Mouse (Mus musculus): ENCODE results near the gene Spire2. TPM values are rescaled to one million over a fixed set of nuclear protein-coding genes. Genes with fewer than 3 reads are reported as not detected.
A peak's percentile ranks its signal among the peaks of the same experiment; 100 is the strongest.
"Not testable (repeated sequence)": the region's sequence is repeated elsewhere in the genome, so short reads cannot be mapped to it uniquely, and the experiment has no call there.

Spire2 gene
- polyA plus RNA-seq (2015; fragmentation: Nextera tagmentation; extraction: Ambion mirVana) = 35.9 and 40.2 TPM in 2 replicates

- ATAC-seq (ENCODE audit: low read depth) = peak; percentile 92
- H3K27me3 ChIP-seq = no peaks in the 10 kb centered on the region
- H3K36me3 ChIP-seq = no peaks in the 10 kb centered on the region
- H3K4me1 ChIP-seq (replicated peaks) = peaks cover 36% of the 10 kb centered on the region
- WGBS = under 1% methylated on average over 80 of the region's 85 CpGs
- peak within 1 kb of the TSS; percentile 96 for H3K27ac ChIP-seq (replicated peaks)
- peak within 1 kb of the TSS; percentile 85 for H3K4me3 ChIP-seq
- H3K9me3 ChIP-seq = no peaks in the 10 kb centered on the region
- H3K9ac ChIP-seq = peak within 1 kb of the TSS; percentile 94
- peak within 1 kb of the TSS; percentile 63 for H3K4me2 ChIP-seq
Observed at GRCm38 (mm10) chr8:123332262-123333090, at the start of gene Spire2. TSS of gene Spire2 (plus strand) at chr8:123332713.

GRCm38 (mm10) chr8:123282994-123283393, 49.5 kb upstream of the Spire2 start:
- H3K4me3 ChIP-seq; H3K36me3 ChIP-seq; H3K27ac ChIP-seq (replicated peaks); ATAC-seq (ENCODE audit: low read depth); H3K4me1 ChIP-seq (replicated peaks); H3K9ac ChIP-seq; H3K4me2 ChIP-seq; H3K27me3 ChIP-seq; H3K9me3 ChIP-seq: not testable (repeated sequence)
- WGBS = 96% methylated on average over 5 of the region's 6 CpGs

GRCm38 (mm10) chr8:123283991-123284390, 48.5 kb upstream of the Spire2 start:
- H3K4me2 ChIP-seq = no peak overlapping the region
- no peak overlapping the region for H3K27ac ChIP-seq (replicated peaks)
- ATAC-seq (ENCODE audit: low read depth) = no peak
- H3K27me3 ChIP-seq = no peaks in the 10 kb centered on the region
- 95% methylated on average over 7 of the region's 7 CpGs for WGBS
- no peaks in the 10 kb centered on the region for H3K9me3 ChIP-seq
- H3K4me1 ChIP-seq (replicated peaks) = no peaks in the 10 kb centered on the region
- H3K4me3 ChIP-seq = no peak overlapping the region
- no peak overlapping the region for H3K9ac ChIP-seq
- no peaks in the 10 kb centered on the region for H3K36me3 ChIP-seq

GRCm38 (mm10) chr8:123284493-123284892, 48.0 kb upstream of the Spire2 start:
- H3K36me3 ChIP-seq = no peaks in the 10 kb centered on the region
- no peak overlapping the region for H3K4me3 ChIP-seq
- 88% methylated on average over 5 of the region's 5 CpGs for WGBS
- H3K4me2 ChIP-seq = no peak overlapping the region
- no peaks in the 10 kb centered on the region for H3K9me3 ChIP-seq
- no peaks in the 10 kb centered on the region for H3K4me1 ChIP-seq (replicated peaks)
- H3K27me3 ChIP-seq = no peaks in the 10 kb centered on the region
- ATAC-seq (ENCODE audit: low read depth) = no peak
- H3K27ac ChIP-seq (replicated peaks) = no peak overlapping the region
- no peak overlapping the region for H3K9ac ChIP-seq

- H3K27ac ChIP-seq (replicated peaks) = no peak overlapping the region
- no peak overlapping the region for H3K4me3 ChIP-seq
- WGBS = 94% methylated on average over 17 of the region's 17 CpGs
- no peaks in the 10 kb centered on the region for H3K27me3 ChIP-seq
- no peak overlapping the region for H3K4me2 ChIP-seq
- no peaks in the 10 kb centered on the region for H3K9me3 ChIP-seq
- no peaks in the 10 kb centered on the region for H3K4me1 ChIP-seq (replicated peaks)
- ATAC-seq (ENCODE audit: low read depth) = no peak
- no peak overlapping the region for H3K9ac ChIP-seq
- no peaks in the 10 kb centered on the region for H3K36me3 ChIP-seq
Observed at GRCm38 (mm10) chr8:123287362-123287761, 45.2 kb upstream of the Spire2 start.

- Histone ChIP-seq H3K9me3 (no peaks in the 10 kb centered on the region), H3K9ac (no peak overlapping the region), H3K27ac (replicated peaks) (no peak overlapping the region), H3K4me1 (replicated peaks) (no peaks in the 10 kb centered on the region), H3K4me2 (no peak overlapping the region), H3K36me3 (no peaks in the 10 kb centered on the region), H3K27me3 (no peaks in the 10 kb centered on the region), H3K4me3 (no peak overlapping the region)
- WGBS = 84% methylated on average over 4 of the region's 4 CpGs
- no peak for ATAC-seq (ENCODE audit: low read depth)
Observed at GRCm38 (mm10) chr8:123290166-123290565, 42.3 kb upstream of the Spire2 start.

GRCm38 (mm10) chr8:123290679-123291078, 41.8 kb upstream of the Spire2 start:
- Histone ChIP-seq H3K9ac (no peak overlapping the region), H3K4me2 (no peak overlapping the region), H3K27me3 (no peaks in the 10 kb centered on the region), H3K4me3 (no peak overlapping the region), H3K27ac (replicated peaks) (no peak overlapping the region), H3K4me1 (replicated peaks) (no peaks in the 10 kb centered on the region), H3K9me3 (no peaks in the 10 kb centered on the region), H3K36me3 (no peaks in the 10 kb centered on the region)
- 94% methylated on average over 8 of the region's 8 CpGs for WGBS
- ATAC-seq (ENCODE audit: low read depth) = no peak

GRCm38 (mm10) chr8:123291716-123292115, 40.8 kb upstream of the Spire2 start:
- no peaks in the 10 kb centered on the region for H3K27me3 ChIP-seq
- no peaks in the 10 kb centered on the region for H3K9me3 ChIP-seq
- WGBS = 95% methylated on average over 8 of the region's 8 CpGs
- no peak for ATAC-seq (ENCODE audit: low read depth)
- H3K27ac ChIP-seq (replicated peaks) = no peak overlapping the region
- H3K9ac ChIP-seq = no peak overlapping the region
- H3K4me1 ChIP-seq (replicated peaks) = no peaks in the 10 kb centered on the region
- H3K36me3 ChIP-seq = no peaks in the 10 kb centered on the region
- H3K4me2 ChIP-seq = no peak overlapping the region
- H3K4me3 ChIP-seq = no peak overlapping the region

- WGBS = 95% methylated on average over 3 of the region's 3 CpGs
- H3K27ac ChIP-seq (replicated peaks) = no peak overlapping the region
- H3K4me2 ChIP-seq = no peak overlapping the region
- H3K36me3 ChIP-seq = no peaks in the 10 kb centered on the region
- ATAC-seq (ENCODE audit: low read depth) = no peak
- no peaks in the 10 kb centered on the region for H3K27me3 ChIP-seq
- no peaks in the 10 kb centered on the region for H3K4me1 ChIP-seq (replicated peaks)
- H3K9ac ChIP-seq = no peak overlapping the region
- no peaks in the 10 kb centered on the region for H3K9me3 ChIP-seq
- H3K4me3 ChIP-seq = no peak overlapping the region
Observed at GRCm38 (mm10) chr8:123292281-123292680, 40.2 kb upstream of the Spire2 start.

GRCm38 (mm10) chr8:123292785-123293184, 39.7 kb upstream of the Spire2 start:
- ATAC-seq (ENCODE audit: low read depth) = no peak
- H3K9ac ChIP-seq = no peak overlapping the region
- H3K9me3 ChIP-seq = no peaks in the 10 kb centered on the region
- no peak overlapping the region for H3K4me2 ChIP-seq
- no peaks in the 10 kb centered on the region for H3K36me3 ChIP-seq
- H3K4me1 ChIP-seq (replicated peaks) = no peaks in the 10 kb centered on the region
- H3K27me3 ChIP-seq = no peaks in the 10 kb centered on the region
- no peak overlapping the region for H3K27ac ChIP-seq (replicated peaks)
- H3K4me3 ChIP-seq = no peak overlapping the region
- 87% methylated on average over 2 of the region's 2 CpGs for WGBS

- Histone ChIP-seq H3K4me3 (no peak overlapping the region), H3K9ac (no peak overlapping the region), H3K9me3 (no peaks in the 10 kb centered on the region), H3K27ac (replicated peaks) (no peak overlapping the region), H3K27me3 (no peaks in the 10 kb centered on the region), H3K4me1 (replicated peaks) (no peaks in the 10 kb centered on the region), H3K36me3 (no peaks in the 10 kb centered on the region), H3K4me2 (no peak overlapping the region)
- no peak for ATAC-seq (ENCODE audit: low read depth)
- WGBS = 96% methylated on average over 11 of the region's 11 CpGs
Observed at GRCm38 (mm10) chr8:123298301-123298700, 34.2 kb upstream of the Spire2 start.

GRCm38 (mm10) chr8:123308738-123309137, 23.8 kb upstream of the Spire2 start:
- Histone ChIP-seq H3K4me1 (replicated peaks) (no peaks in the 10 kb centered on the region), H3K27ac (replicated peaks) (no peak overlapping the region), H3K4me2 (no peak overlapping the region), H3K36me3 (0 out of 2 replicates have a peak, but pooled peaks cover 13% of the 10 kb centered on the region), H3K4me3 (no peak overlapping the region), H3K27me3 (no peaks in the 10 kb centered on the region), H3K9ac (no peak overlapping the region), H3K9me3 (no peaks in the 10 kb centered on the region)
- no peak for ATAC-seq (ENCODE audit: low read depth)
- 73% methylated on average over 4 of the region's 4 CpGs for WGBS

All from neural tube, embryonic 13.5 days (tissue).